Mouse (Mus musculus) hindbrain, postnatal 0 days (tissue): ENCODE data around the gene Inpp5b. TPM values are rescaled to one million over a fixed set of nuclear protein-coding genes. Genes with fewer than 3 reads are reported as not detected.
A peak's percentile ranks its signal among the peaks of the same experiment; 100 is the strongest.

Experiments used
- ATAC-seq: fragments of 200-750 bp; cut with Nextera tagmentation; 2 replicates; pipeline ENCODE4 v1.8.0; 2017; ENCODE audit warnings: mild to moderate bottlenecking, moderate TSS enrichment, moderate library complexity
- DNase-seq: peaks from one replicate; pipeline ENCODE4 v3.0.0-alpha.2; 2015; ENCODE audit warnings: low spot score
- H3K27ac ChIP-seq: fragments of 300-500 bp; sonication (generic); 2 replicates; pipeline ENCODE4 v1.5.1; 2014; ENCODE audit warnings: mild to moderate bottlenecking
- H3K27me3 ChIP-seq: fragments of 300-500 bp; sonication (generic); 2 replicates; pipeline ENCODE4 v1.6.1; 2014; ENCODE audit warnings: low read length, mixed read lengths; ENCODE audit not compliant: insufficient read depth
- H3K36me3 ChIP-seq: fragments of 300-500 bp; sonication (generic); 2 replicates; pipeline ENCODE4 v1.6.1; 2014; ENCODE audit warnings: low read length, mixed read lengths; ENCODE audit not compliant: insufficient read depth
- H3K4me1 ChIP-seq: fragments of 300-500 bp; sonication (generic); 2 replicates; pipeline ENCODE4 v1.6.1; 2014; ENCODE audit warnings: antibody characterized with exemption, low read length, mixed read lengths; ENCODE audit not compliant: insufficient read depth
- H3K4me2 ChIP-seq: fragments of 300-500 bp; sonication (generic); 2 replicates; pipeline ENCODE4 v1.6.1; 2014; ENCODE audit warnings: low read depth, mild to moderate bottlenecking, low read length, moderate library complexity, mixed read lengths
- H3K4me3 ChIP-seq: fragments of 300-500 bp; sonication (generic); 2 replicates; pipeline ENCODE4 v1.5.1; 2014; ENCODE audit warnings: low read length
- H3K9ac ChIP-seq: fragments of 300-500 bp; sonication (generic); replicated peaks from 2 replicates; pipeline ENCODE4 v1.6.1; 2014; ENCODE audit warnings: mild to moderate bottlenecking, low read length, moderate library complexity, mixed read lengths
- H3K9me3 ChIP-seq: fragments of 300-500 bp; sonication (generic); 2 replicates; pipeline ENCODE4 v1.6.1; 2016; ENCODE audit warnings: low read length, mixed read lengths
- CTCF ChIP-seq: IDR thresholded peaks from 2 replicates; pipeline ENCODE4 v1.5.1; 2016; ENCODE audit warnings: antibody characterized with exemption, control low read depth, low read depth
- WGBS: fragments of 180-500 bp; shearing (Covaris S2); extraction: QIAGEN DNeasy Blood & Tissue Kit; methylation state at CpG from one replicate; pipeline ENCODE4 v1.1.7; 2014; 5-methylcytosine and 5-hydroxymethylcytosine counted together
- polyA plus RNA-seq: library from polyadenylated mRNA; unstranded; fragments of >200 nt; fragmentation: Nextera tagmentation; extraction: Ambion mirVana; gene quantifications from 2 replicates; pipeline ENCODE4 v1.2.1, GENCODE M21; 2015
- total RNA-seq: library from RNA; depleted of rRNA; stranded (reverse); fragments of >200 nt; gene quantifications from 2 replicates; pipeline ENCODE4 v1.2.3, GENCODE M21; 2014

The Inpp5b gene
- total and polyA plus RNA-seq, 2 experiments from 2014 or later: 14.9 to 16.0 TPM

- under 1% methylated on average over 75 of the region's 75 CpGs for WGBS
- Histone ChIP-seq H3K4me2 (peak overlapping the region; percentile 99), H3K36me3 (peaks cover 4% of the 10 kb centered on the region; the same call in 1 of the 2 replicates), H3K27ac (no peak overlapping the region; the same call in 1 of the 2 replicates), H3K27me3 (no peaks in the 10 kb centered on the region), H3K4me3 (peak overlapping the region; percentile 69), H3K9ac (peak overlapping the region; percentile 64), H3K9me3 (no peaks in the 10 kb centered on the region), H3K4me1 (peaks cover 10% of the 10 kb centered on the region)
- DNase-seq (peak; percentile 97), ATAC-seq (peak; percentile 100)
- no peak for TF ChIP-seq CTCF
Observed at GRCm38 (mm10) chr4:124751300-124752250, 9.9 kb downstream of the Inpp5b start.

- Histone ChIP-seq H3K27ac (no peak overlapping the region), H3K4me2 (peak overlapping the region; percentile 99), H3K27me3 (no peaks in the 10 kb centered on the region), H3K4me3 (peak overlapping the region; percentile 69), H3K9me3 (no peaks in the 10 kb centered on the region), H3K36me3 (peaks cover 2% of the 10 kb centered on the region; the same call in 1 of the 2 replicates), H3K9ac (peak overlapping the region; percentile 64), H3K4me1 (peaks cover 10% of the 10 kb centered on the region)
- 21% methylated on average over 15 of the region's 15 CpGs for WGBS
- no peak for ATAC-seq
- DNase-seq: no peak
- no peak for TF ChIP-seq CTCF
Observed at GRCm38 (mm10) chr4:124752281-124753199, 10.9 kb downstream of the Inpp5b start.

GRCm38 (mm10) chr4:124755526-124755925 lies 13.9 kb downstream of the Inpp5b start:
- Histone ChIP-seq H3K9ac (no peak overlapping the region), H3K27me3 (no peaks in the 10 kb centered on the region), H3K4me1 (peaks cover 10% of the 10 kb centered on the region), H3K4me3 (no peak overlapping the region), H3K27ac (no peak overlapping the region), H3K4me2 (no peak overlapping the region), H3K9me3 (no peaks in the 10 kb centered on the region), H3K36me3 (no peaks in the 10 kb centered on the region)
- ATAC-seq (no peak), DNase-seq (no peak)
- 60% methylated on average over 7 of the region's 7 CpGs for WGBS
- TF ChIP-seq CTCF: no peak

DNA sequence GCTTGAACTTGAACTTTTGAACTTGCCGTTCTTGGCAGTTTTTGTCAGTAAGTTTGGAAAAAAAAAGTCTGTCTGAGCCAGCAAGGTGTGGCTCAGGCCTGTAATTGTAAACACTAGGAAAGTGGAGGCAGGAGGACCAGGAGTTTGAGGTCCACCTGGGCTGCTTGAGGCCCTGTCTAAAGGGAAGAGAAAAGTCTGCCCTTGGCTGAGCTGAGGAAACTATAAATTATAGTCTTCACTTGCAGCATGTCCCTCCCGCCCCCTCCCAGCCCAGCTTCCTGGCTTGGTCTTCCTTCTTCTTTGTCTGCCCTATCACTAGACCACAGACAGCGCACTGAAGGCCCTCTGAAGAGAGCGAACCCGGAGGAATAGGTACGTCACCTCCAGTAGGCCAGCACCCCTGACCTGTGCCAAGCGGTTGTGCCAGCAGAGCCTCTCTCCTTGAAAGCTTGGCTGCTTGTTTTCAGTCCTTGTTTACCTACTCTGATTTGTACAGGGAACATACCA lies 17.7 kb downstream of the Inpp5b start:
- no peak overlapping the region for H3K4me2 ChIP-seq
- DNase-seq (no peak), ATAC-seq (no peak)
- H3K9me3 ChIP-seq: no peaks in the 10 kb centered on the region
- no peak overlapping the region for H3K4me3 ChIP-seq
- no peaks in the 10 kb centered on the region for H3K4me1 ChIP-seq
- H3K27ac ChIP-seq: no peak overlapping the region
- WGBS: 86% methylated on average over 7 of the region's 7 CpGs
- H3K9ac ChIP-seq: no peak overlapping the region
- no peak for TF ChIP-seq CTCF
- no peaks in the 10 kb centered on the region for H3K36me3 ChIP-seq
- no peaks in the 10 kb centered on the region for H3K27me3 ChIP-seq

DNA sequence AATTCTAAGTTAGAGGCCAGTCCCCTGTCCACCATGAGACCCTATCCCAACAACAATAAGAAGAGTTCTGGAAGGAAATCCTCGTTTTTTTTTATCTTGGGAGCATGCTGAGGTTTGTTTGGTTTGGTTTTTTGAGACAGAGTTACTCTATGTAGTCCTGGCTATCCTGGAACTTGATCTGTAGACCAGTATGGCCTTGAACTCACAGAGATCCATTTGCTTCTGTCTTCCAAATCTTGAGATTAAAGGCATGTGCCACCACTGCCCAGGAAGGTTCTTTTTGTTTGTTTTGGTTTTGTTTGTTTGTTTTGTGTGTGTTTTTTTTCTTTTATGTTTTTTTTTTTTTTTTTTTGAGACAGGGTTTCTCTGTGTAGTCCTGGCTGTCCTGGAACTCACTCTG lies 19.6 kb downstream of the Inpp5b start:
- 58% methylated on average over 1 of the region's 1 CpGs for WGBS
- Histone ChIP-seq H3K9me3 (no peaks in the 10 kb centered on the region), H3K4me2 (no peak overlapping the region), H3K36me3 (no peaks in the 10 kb centered on the region), H3K27ac (no peak overlapping the region), H3K9ac (no peak overlapping the region), H3K4me1 (no peaks in the 10 kb centered on the region), H3K27me3 (no peaks in the 10 kb centered on the region), H3K4me3 (no peak overlapping the region)
- DNase-seq (no peak), ATAC-seq (no peak)
- TF ChIP-seq CTCF: no peak

- Histone ChIP-seq H3K27me3 (no peaks in the 10 kb centered on the region), H3K36me3 (no peaks in the 10 kb centered on the region), H3K4me1 (no peaks in the 10 kb centered on the region), H3K9ac (no peak overlapping the region), H3K9me3 (no peaks in the 10 kb centered on the region), H3K4me2 (no peak overlapping the region), H3K4me3 (no peak overlapping the region), H3K27ac (no peak overlapping the region)
- no peak for TF ChIP-seq CTCF
- DNase-seq (no peak), ATAC-seq (no peak)
- 89% methylated on average over 6 of the region's 6 CpGs for WGBS
Observed at GRCm38 (mm10) chr4:124762858-124763452, 21.3 kb downstream of the Inpp5b start.
